Mouse (Mus musculus) lung, postnatal 25 days (tissue): Measurements from ENCODE around the gene D630003M21Rik.

Experiments
- DNase-seq: peaks from one replicate; pipeline ENCODE4 v3.0.0; 2022; ENCODE audit warnings: low spot score

The D630003M21Rik gene

DNA sequence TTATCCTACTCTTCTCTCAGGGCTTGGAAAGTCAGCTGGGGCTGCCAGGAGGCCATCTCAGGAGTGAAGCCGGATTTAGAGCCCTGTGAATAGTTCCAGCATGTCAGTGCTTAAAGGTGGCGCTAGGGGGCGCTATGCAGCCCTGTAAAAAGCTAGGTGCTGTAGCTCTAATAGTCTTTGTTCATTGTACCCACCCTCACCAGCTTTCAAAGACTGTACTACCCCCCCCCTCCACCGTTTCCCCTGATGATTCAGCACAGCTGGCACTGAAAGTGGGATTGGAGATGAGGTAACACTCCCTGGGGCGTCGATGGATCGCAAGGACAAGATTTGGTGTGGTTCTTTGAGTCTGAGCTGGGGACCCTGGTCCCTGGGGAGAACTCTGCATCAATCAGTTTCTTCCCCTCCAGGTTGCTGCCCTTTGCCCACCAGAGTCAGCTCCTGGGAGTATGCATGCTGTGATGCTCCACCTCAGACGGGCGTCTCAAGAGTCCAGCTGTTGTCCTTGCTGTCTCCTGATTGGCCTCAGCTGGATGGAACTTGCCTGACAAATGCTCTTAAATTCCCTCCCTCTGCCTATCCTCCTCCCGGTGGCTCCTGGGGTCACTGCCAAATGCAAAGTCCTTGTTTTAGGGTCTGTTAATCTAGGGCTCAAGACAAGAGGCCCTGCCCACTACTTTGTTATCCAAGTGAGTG, 33.9 kb downstream of the D630003M21Rik start:
- peak; percentile 46 for DNase-seq

DNA sequence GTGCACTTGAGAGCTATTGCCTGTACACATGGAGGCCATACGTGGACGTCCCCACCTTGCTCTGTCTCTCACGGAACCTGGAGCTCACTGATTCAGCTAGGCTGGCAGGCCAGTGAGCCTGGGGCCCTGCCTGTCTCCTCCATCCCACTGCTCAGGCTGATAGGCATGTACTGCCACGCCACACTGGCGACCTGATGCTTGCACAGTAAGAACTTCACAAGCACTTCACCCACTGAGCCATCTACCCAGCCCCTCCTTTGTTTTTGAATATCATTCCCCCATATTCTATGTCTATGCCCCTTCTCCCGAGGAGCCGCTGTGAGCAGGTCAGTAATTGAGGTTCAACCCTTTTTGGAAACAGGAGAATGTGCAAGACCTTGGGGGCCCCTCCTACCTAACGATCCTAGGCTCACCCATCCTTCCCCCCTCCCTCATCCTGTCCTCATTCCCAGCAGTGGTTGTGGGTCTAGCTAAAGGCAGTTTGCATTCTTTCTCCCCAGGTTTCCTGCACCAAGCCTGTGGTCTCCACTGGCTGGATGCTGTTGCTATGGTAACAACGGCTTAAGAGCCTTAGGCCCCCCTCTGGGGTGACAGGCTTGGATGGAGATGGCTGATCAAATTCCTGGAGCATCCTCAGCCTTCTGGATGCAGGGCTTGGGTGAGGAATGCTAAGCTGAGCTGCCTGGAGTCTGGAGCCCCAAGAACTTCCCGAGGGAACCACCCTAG, 35.2 kb downstream of the D630003M21Rik start:
- DNase-seq, result no peak

DNA sequence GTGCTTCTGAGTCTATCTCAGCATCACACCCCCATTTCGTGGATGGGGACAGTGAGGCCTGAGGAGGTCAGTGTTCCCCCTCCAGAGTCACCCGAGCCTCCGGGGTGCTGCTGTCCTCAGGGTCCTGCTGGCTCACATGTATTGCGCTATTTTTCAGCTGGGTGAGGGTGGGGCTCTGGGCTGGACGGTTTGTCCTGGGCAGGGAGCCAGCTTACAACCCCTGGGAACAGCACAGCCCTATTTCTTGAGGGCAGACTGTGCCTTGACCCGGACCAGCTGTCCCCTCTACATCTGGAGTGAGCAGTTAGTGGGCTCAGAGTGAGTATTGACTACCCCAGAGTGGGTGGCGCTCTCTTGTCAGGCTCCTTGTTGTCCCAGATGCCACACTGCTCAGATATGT, 37.9 kb downstream of the D630003M21Rik start:
- DNase-seq, result peak; percentile 75

DNA sequence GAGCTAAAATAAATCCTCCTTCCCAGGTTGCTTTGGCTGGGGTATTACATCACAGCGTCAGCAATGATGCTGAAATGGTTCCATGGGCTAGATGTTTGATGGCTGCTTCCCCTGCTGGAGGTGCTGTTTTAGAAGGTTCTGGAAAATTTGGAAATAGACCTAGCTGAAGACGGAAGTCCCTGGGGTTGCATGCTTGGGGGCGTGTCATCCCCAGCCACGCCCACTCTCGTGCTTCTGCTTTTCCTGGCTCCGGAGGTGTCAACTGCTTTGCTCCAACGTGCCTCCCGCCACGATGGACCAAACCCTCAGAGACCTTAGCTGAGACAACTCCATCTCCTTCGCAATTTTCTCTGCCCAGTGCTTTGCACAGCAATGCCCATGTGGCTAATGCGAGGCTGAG, 39.6 kb downstream of the D630003M21Rik start:
- no peak for DNase-seq

DNA sequence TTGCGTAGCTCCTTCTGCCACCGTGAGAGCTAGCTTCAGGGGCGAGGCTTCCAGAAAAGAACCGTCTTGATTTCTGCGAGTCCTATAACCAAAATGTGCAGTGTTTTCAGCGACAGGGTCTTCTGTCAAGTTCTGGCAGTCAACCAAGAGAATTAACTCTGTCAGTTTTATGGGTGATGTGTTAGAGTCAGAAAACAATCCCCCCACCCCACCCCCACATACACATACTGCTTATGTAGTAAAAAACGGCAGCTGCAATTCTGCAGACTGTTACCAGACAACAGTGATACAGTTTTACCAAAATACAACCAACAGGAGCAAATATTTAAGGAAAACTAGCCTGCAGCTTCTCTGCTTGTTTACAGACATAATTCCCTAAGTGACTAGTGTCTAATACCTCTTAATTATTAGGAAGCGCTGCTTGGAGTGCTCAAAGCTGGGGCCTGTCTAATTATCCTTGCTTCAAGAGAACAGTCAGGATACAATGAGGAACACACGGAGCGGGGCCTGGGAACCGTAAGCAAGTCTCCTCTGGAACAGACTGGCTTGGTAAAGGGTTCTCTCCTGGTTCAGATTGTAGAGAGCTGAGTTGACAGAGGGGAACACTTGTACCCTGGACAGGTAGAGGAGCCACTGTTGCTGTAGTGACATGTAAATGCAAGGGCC, 42.7 kb downstream of the D630003M21Rik start:
- no peak for DNase-seq

DNA sequence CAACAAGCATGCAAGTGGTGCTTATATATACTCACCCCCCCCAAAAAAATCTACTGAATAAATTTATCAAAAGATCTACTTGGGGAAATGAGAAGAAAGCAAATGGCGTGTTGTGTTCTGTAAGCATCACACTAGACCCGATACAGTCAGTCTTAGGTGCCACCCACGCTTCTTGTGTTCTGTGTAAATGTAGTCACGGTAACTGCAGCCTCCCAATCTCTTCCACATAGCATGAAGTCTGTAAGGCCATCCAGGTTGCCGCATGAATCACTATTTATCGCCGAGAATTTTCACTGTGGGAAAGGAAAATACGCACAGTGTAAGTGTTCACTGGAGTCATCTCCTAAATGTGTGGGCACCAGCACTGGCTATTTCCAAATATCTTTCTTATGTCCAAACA, 45.8 kb downstream of the D630003M21Rik start:
- DNase-seq, result no peak

DNA sequence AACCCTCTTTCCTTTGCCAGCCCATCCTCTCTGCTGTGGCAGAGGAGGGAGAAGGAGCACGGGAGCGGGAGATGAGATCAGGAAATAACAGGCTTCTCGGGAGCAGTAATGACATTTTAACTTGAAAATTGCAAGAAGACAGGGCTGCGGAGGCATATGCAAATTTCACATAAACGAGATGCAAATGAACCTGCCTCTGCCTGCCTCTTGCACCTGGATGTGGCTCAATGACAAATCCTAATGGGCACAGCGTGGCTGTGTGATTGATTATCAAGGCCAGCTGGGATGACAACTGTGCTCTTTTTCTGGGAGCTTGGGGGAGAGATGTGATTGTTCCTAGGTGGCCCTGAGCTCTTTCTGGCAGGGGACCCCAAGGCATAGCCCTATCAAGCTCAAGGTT, 47.1 kb downstream of the D630003M21Rik start:
- DNase-seq, result no peak

DNA sequence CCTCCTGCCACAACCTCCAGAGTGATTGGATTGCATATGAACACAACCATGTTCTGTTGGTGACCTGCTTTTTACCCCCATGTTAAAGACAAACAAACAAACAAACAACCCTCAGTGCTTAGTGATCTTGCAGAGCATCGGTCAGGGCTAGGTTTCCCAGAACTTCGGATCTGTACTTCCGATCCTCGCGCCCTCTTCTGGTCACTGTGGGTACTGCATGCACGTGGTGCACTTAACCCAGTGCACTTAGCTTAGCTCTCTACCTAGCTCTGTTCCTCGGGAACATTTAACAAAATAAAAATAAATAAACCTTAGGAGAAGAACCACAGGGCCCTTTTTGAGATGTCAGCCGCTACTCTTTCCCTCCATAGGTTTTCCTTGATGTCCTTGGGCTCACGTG, 48.2 kb downstream of the D630003M21Rik start:
- DNase-seq, result peak; percentile 43

DNA sequence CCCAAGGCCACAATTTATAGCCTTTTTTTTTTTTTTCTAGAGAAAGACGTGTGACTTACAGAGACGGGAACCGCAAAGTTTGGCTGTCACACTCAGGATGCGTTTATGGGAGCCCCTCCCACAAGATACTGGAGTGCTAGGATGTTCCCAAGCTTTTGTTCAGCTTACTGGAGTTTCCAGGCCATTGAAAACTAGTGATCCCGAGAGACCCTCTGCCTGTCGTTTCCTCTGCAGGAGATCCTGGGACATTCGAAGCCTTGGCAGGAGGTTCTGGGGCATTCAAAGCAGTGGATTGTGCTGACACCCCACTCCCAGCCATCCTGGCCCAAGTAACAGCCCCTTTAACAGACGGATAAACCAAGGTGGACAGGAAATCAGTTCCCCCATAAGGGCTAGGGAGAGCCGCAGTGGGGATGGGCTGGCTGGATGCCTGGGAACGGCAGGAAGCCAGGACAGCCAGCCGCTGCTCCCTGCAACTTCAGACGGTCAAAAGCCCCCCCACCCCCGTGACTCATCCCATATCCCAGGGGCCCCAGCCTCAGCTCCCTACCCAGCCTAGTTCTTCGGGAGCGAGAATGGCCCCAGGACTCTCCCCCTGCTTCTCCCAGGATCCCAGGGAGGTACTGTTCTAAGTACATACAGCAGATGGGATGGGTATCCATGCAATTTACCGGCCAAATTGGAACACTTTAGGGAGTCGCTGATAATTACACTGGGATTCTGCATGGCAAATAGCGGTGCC, 49.5 kb downstream of the D630003M21Rik start:
- DNase-seq, result no peak

DNA sequence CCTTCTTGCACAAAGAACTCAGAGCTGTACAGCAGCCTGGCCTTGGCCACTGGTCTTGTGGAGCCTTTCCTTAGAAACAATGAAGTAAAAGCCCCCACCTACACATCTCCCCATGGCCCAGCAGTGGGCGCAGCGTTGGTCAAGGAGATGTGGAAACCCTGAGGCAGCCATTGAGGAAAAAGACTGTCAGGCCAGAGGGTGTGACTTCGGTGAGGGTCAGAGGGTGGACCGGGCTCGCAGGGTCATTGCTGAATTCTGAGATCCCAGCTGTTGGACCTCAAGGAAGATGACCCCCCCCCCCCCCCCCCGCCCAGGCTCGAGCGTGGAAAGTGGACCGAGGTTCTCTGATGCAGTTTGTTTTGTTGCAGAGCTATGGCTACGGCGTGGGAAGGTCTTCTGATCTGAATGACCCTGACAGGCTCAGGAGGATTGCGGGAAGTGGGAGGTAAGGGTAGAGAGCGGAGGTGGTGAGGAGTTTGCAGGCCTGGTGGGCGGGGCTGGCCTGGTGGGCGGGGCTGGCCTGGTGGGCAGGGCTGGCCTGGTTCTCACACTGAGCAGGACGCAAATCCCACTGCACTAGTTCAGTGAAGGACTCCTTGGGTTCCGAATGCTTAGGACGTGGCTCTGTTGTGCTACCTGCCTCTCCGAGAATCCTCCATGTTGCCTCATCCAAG, 50.2 kb downstream of the D630003M21Rik start:
- DNase-seq, result peak; percentile 82

DNA sequence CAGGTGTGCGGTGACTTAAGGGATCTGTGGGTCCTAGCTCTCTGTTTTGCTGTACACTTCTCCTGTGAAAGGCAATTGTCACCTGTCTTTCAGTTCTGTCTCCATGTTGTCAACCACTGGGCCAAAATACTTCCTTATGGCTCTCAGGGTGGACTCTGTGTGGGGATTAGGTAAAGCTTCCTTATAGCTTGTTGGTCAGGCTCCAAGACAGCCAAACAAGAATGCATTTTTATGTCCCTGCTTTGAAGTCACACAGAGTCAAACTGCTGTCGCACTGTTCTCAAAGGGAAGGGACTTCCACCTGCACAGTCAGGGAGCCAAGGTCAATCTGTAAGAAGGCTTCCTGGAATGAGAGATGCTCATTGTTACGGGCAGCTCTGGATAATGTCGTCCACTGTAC, 50.9 kb downstream of the D630003M21Rik start:
- no peak for DNase-seq

DNA sequence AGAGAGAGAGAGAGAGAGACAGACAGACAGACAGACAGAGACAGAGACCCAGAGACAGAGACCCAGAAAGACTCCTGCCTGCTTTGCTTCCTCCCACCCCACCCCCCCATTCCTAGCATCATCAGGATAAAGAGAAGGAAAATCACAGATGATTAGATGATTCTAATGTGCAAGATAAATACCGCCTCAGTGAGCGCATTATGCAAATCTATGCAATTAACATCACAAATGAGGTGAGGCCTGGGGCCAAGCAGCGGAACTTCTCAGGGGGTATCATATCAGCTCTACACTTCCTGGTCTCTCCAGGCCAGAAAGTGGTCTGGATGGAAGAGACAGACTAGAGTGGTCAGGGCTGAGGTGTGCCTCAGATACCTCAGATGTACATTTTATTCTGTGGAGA, 51.4 kb downstream of the D630003M21Rik start:
- DNase-seq, result no peak

DNA sequence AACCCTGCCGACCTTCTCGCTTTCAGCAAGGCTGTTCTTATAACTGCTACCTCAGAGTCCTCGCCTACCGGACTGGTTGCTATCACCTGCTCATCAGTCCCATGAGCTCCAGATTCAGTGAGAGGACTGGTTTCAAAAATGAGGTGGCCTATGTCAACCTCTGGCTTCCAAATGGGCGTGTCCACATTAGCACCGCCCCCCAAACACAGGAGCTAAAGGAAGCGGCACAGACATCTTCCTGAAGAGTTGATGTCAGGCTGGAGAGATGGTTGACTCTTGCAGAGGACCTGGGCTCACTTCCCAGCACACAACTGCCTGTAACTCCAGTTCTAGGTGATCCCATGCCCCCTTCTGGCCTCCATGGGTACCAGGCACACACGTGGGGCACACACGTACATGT, 52.3 kb downstream of the D630003M21Rik start:
- DNase-seq, result no peak

DNA sequence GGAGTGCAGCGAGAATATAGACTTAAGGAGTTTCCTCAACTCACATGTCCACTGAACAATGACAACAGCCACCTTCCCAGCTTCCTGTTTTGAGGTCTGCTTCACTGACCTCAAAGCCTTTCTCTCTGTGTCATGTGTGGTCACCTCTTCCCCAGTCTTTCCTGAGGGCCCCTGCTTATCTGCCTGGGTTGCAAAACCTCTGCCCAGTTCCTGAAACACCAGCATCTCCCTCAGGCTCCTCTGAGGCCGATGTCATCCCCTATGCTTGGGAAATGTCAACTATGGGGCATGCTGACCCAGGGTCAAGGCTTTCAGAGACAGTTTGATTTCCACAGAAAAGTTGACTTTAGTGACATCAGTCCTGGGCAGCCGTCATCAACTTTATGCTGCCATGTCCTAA, 53.6 kb downstream of the D630003M21Rik start:
- peak; percentile 57 for DNase-seq

DNA sequence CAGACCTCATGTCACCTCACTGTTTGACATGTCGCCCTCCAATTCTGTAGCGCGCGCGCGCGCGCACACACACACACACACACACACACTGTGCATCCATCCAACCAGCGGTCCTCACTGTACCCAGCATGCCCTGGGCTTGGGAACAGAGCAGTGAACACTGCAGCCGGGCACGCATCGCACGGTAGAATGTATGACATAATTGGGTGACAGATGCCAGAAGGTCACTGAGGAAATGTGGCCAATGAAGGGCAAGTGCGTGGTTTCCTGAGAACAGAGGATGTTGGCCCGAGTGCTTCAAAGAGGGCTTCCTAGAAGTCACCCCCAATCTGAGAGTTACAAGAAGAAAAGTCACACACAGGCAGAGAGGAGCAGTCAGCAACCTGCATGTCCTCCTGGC, 54.1 kb downstream of the D630003M21Rik start:
- peak; percentile 23 for DNase-seq

DNA sequence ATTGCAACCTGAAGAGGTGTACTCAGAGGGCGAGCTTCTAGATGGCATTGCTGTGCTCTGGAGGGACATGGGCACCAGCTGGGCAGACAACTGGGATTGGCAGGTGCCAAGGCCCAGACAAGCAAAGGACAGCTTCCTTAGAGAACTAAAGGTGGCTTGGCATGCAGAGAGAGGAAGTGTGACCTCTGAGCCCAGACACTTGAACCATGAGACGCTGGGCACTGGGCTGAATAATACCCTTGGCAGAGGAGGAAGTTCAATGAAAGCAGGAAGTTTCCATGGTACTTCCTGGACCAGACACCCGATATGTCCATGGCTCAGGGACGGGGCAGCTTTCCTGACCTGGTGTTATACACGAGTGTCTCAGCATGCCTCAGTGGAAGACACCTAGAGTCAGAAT, 54.6 kb downstream of the D630003M21Rik start:
- peak; percentile 50 for DNase-seq

DNA sequence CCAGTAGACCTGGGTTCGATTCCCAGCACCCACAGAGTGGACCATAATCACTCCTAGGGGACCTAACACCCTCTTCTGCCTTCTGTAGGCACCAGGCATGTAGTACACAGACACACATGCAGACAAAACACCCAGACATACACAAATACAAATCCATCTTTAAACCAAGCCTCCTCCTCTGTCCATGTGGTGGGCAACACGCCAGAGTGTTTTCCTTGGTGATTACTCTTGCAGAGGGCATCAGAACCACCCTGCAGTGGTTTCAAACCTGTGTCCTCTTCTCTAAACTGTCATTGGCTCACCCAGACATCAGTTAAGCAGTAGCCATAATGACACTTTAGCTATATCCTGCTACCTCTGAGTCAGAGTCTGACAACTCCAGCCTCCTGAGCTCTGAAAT, 58.6 kb downstream of the D630003M21Rik start:
- no peak for DNase-seq

DNA sequence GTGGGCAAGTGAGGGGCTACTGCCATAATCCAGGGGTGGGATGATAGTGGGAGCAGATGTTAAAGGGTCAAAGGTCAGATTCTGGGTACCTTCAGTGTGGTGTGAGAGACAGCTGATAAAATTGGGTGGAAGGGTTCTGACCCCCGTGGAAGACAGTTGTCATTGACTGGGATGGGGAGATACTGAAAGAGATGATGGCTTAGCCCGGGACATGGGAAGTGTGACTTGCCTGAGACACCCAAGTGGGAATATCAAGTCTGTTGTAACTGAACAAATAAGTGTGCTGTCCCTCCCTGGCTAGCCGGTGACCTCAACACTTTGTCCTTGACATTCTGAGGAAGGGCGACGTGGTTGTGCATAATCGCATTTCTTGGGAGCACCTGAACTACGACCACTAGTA, 59.3 kb downstream of the D630003M21Rik start:
- no peak for DNase-seq

DNA sequence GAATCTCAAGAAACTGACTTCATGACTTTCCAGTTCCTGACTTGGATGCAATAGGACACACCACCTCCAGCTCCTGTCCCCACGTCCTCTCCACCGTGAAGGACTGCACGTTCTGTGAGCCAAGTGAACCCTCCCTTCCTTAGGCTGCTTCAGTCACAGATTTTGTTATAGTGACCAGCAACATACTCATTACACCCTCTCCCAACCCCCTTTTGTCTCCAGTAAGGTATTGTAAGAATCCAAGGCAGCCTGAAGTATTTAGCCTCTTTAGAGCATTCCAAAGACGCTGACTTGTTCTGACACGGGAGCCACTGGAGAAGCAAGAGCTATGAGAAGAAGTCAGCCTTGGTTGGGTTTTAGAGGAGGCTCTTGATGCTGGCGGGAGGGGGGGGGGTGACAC, 59.7 kb downstream of the D630003M21Rik start:
- peak; percentile 50 for DNase-seq

DNA sequence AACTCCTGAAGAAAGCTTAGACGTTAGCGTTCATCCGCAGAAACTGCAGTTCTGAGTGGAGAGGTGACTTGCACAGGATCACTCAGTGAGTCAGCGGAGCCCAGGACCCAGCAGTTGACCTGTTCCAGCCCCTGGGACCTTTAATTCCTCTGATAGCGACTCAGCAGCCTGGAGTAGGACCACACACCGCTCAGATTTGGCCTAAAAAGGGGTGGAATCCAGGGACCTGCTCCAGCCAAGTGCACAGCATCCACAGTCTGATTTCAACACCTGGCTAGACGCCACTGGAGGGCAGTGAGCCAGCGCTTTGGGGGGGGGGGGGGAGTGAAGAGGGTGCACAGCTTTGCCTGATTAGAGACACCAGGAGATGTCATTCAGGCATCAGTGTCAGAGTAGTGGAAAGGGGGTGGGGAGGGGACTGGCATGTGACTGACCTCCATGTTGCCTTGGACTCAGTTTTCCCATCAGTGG, 60.2 kb downstream of the D630003M21Rik start:
- peak; percentile 35 for DNase-seq

DNA sequence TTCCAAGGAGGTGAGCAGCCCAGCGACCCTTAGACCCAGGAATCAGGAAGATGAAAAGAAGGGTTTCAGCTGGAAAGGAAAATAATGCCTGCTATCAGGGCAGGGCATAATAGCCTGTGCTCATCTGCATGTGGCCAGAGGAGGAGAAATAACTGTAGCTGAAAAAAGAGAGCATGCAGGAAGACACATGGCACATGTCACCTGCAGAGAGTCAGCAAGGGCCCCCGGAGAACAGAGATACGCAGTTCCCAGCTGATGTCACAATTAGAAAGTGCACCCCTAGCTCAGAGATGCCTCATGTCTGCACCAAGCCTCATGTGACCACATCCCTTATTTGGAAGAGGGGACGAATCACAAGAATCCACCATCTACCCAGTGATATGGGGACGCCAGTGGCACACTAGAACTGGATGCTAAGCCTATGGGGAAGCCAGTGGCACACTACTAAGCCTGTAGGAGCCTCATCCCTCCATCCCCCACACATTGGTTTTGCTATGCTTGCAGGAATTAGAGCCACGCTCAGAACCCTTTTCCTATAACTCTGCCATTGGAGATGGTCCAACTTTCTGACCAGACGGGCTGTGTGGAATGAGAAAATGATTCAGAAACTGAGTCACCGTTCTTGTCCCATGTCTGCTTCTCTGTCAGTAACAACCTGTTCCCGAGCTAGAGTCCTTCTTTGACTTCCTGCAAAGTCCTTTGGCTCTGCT, 61.4 kb downstream of the D630003M21Rik start:
- DNase-seq, result no peak
